Mouse (Mus musculus): ENCODE data around the gene Pou4f1. TPM values are rescaled to one million over a fixed set of nuclear protein-coding genes. Genes with fewer than 3 reads are reported as not detected.

The Pou4f1 gene
- polyA plus RNA-seq (2017; shearing (Covaris generic)): 0.46 TPM

GRCm38 (mm10) chr14:104467966-104468622 lies at the start of gene Pou4f1:
Gene Pou4f1 (minus strand): TSS chr14:104467999.

Other genes starting within 250 kb of the Pou4f1 start
- gene Rnf219, start 54.6 kb upstream of the Pou4f1 start, polyA plus RNA-seq (2017; shearing (Covaris generic)): 10.6 TPM